Mouse (Mus musculus) brain, embryonic 14.5 days (tissue): ENCODE measurements around the gene Rabif.

ENCODE experiments used
- CTCF ChIP-seq: fragments of 200-500 bp; IDR thresholded peaks from 2 replicates; pipeline ENCODE4 v1.5.1; 2012; ENCODE audit warnings: inconsistent platforms, mild to moderate bottlenecking, moderate library complexity, borderline replicate concordance; ENCODE audit not compliant: insufficient read depth, insufficient read length; ENCODE audit errors: extremely low read depth
- POLR2A ChIP-seq: fragments of 200-500 bp; IDR thresholded peaks from 2 replicates; pipeline ENCODE4 v1.6.1; 2012; ENCODE audit warnings: mild to moderate bottlenecking, inconsistent platforms, borderline replicate concordance; ENCODE audit not compliant: poor library complexity, insufficient read depth, insufficient read length, severe bottlenecking; ENCODE audit errors: extremely low read depth

DNA sequence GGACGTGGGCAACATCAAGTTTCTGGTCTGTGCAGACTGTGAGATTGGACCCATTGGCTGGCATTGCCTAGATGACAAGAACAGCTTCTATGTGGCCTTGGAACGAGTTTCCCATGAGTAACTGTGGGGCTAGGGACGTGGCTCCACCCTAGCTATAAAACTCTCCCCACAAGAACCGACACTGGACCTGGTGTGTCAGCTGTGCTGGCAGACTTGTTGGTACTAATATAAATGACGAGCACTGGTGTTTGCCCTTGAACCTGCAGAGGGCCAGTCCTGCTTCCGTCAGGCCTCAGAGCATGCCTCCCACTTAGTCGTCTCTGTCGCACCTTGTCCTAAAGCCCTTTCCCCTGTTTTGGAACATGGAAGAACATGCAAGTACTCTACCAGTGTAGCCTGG lies 11.8 kb downstream of the Rabif start:
- TF ChIP-seq CTCF (no peak), POLR2A (no peak)
